Mouse (Mus musculus): ENCODE results near the gene Fgfr2. TPM values are rescaled to one million over a fixed set of nuclear protein-coding genes. Genes with fewer than 3 reads are reported as not detected.

Gene Fgfr2
- total RNA-seq, 1 experiment: 37.5 TPM

DNA sequence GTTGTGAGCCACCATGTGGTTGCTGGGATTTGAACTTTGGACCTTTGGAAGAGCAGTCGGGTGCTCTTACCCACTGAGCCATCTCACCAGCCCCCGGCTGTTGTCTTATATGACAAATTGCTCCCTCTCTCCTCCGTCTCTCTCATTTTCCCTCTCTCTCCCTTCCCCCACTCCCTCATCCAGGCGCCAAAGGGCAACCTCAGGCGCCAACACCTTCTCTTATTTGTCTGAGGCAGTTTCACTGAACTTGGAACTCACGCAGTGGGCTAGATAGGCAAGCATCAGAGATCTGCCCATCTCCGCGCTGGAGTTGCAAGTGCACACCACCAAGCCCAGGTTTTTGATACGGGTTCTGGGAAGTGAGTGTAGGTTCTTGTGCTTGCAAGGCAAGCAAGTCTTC, 2287.1 kb downstream of the Fgfr2 start:
- H3K4me3 ChIP-seq (ENCODE audit: insufficient read depth in 1 of 2, low read depth in 1 of 2, low read length in 2 of 2, poor library complexity in 1 of 2, severe bottlenecking in 1 of 2): no peak overlapping the region
- H3K4me1 ChIP-seq (ENCODE audit: control insufficient read depth in 2 of 2, insufficient read depth in 2 of 2, low read length in 2 of 2, poor library complexity in 1 of 2): peaks cover 3 to 13% of the 10 kb centered on the region in 2 experiments; a peak in 2 of 4 replicates
- H3K9me3 ChIP-seq (ENCODE audit: control insufficient read depth, insufficient read depth, low read depth, low read length): no peaks in the 10 kb centered on the region
- in situ Hi-C loops (cut with MboI; ENCODE audit: low sequenced_read_pairs in 2 of 2, unreplicated experiment in 2 of 2): no loop called here
- no peak overlapping the region for H3K9ac ChIP-seq (ENCODE audit: insufficient read depth, low read depth, low read length, poor library complexity, severe bottlenecking)
- DNase-seq (ENCODE audit: low read depth, low spot score): no peak
- H3K27ac ChIP-seq (ENCODE audit: insufficient read depth, low read depth, low read length, poor library complexity, severe bottlenecking): no peak overlapping the region
- H3K36me3 ChIP-seq (ENCODE audit: control insufficient read depth, insufficient read depth, low read length, poor library complexity, severe bottlenecking): no peaks in the 10 kb centered on the region
- TF ChIP-seq HCFC1 (IDR thresholded peaks at IDR 0.05; ENCODE audit: borderline replicate concordance, insufficient read depth, low read length) (no peak), ZC3H11A (IDR thresholded peaks at IDR 0.05; ENCODE audit: borderline replicate concordance, low read depth, low read length) (no peak), ZNF384 (IDR thresholded peaks at IDR 0.05; ENCODE audit: low read depth, low read length) (no peak), CHD2 (IDR thresholded peaks at IDR 0.05; ENCODE audit: low read depth, low read length) (no peak), MAFK (IDR thresholded peaks at IDR 0.05; ENCODE audit: insufficient read depth, low read depth, low read length) (no peak)

DNA sequence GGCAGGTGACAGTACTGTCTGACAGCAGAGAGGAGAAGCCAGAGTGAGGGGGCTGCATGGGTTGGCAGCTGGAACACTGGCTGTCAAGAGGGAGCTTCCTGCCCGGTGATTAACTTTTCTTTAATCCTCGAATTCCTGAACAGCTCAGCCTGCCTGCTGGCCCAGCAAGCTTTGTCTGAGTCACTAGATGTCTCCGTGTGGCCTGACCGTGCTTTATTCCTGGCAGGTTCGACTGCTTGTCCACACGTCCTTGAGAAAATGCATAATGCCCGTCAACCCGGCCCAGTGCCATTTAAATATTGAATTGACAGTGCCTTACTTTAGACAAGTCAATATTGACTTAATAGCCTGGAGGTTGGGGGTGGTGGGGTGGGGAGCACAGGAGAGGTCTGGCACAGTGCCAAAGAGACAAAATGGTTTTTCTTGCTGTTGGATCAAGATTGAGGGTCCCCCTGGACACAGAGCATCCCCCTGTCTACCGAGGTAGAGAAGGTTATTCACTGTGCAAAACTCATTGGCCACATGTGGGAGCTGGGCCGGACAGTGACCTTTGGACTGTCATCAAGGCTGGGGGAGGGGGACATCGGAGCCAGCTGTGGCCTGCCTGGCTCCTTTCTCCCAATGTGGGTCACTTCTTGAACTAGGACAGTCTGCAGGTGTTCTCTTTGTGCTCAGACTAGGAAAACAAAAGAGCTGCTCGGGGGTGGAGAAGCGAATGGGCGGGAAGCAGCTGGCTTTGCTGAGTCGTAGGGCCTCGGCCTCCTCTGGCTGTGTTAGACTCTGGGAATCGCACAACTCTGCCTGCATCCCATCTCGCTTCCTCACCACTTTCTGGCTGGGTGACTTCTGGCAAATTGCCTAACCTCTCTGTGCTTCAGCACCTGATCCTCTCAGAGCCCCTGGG, 2287.9 kb downstream of the Fgfr2 start:
- H3K4me3 ChIP-seq (ENCODE audit: insufficient read depth in 1 of 2, low read depth in 1 of 2, low read length in 2 of 2, poor library complexity in 1 of 2, severe bottlenecking in 1 of 2): no peak overlapping the region
- no peak overlapping the region for H3K27ac ChIP-seq (ENCODE audit: insufficient read depth, low read depth, low read length, poor library complexity, severe bottlenecking)
- no peaks in the 10 kb centered on the region for H3K36me3 ChIP-seq (ENCODE audit: control insufficient read depth, insufficient read depth, low read length, poor library complexity, severe bottlenecking)

DNA sequence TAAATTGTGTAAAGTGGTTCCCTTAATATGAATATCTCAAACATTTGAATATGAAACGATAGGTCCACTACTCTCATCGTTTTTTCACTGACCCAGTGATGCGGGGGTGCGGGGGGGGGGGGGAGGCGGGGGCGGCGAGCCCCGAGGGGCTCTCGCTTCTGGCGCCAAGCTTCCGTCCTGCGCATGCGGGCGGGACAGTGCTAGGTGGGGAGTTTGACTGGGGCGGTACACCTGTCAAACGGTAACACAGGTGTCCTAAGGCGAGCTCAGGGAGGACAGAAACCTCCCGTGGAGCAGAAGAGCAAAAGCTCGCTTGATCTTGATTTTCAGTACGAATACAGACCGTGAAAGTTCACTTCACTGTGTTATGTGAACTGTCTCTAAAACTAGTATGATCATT, 2288.9 kb downstream of the Fgfr2 start:
- no peaks in the 10 kb centered on the region for H3K36me3 ChIP-seq (ENCODE audit: control insufficient read depth, insufficient read depth, low read length, poor library complexity, severe bottlenecking)
- TF ChIP-seq ZNF384 (IDR thresholded peaks at IDR 0.05; ENCODE audit: low read depth, low read length) (no peak), MAFK (IDR thresholded peaks at IDR 0.05; ENCODE audit: insufficient read depth, low read depth, low read length) (no peak)
- no peak overlapping the region for H3K4me3 ChIP-seq (ENCODE audit: insufficient read depth in 1 of 2, low read depth in 1 of 2, low read length in 2 of 2, poor library complexity in 1 of 2, severe bottlenecking in 1 of 2)
- in situ Hi-C loops (cut with MboI; ENCODE audit: low sequenced_read_pairs in 2 of 2, unreplicated experiment in 2 of 2): no loop called here
- no peak overlapping the region for H3K9ac ChIP-seq (ENCODE audit: insufficient read depth, low read depth, low read length, poor library complexity, severe bottlenecking)
- no peaks in the 10 kb centered on the region for H3K9me3 ChIP-seq (ENCODE audit: control insufficient read depth, insufficient read depth, low read depth, low read length)
- H3K27ac ChIP-seq (ENCODE audit: insufficient read depth, low read depth, low read length, poor library complexity, severe bottlenecking): no peak overlapping the region
- peaks cover 3 to 15% of the 10 kb centered on the region in 2 experiments; a peak in 2 of 4 replicates for H3K4me1 ChIP-seq (ENCODE audit: control insufficient read depth in 2 of 2, insufficient read depth in 2 of 2, low read length in 2 of 2, poor library complexity in 1 of 2)
- DNase-seq (ENCODE audit: low read depth, low spot score): peak; percentile 89

More for the DNA sequence above, 2287.9 kb downstream of the Fgfr2 start:
- in situ Hi-C loops (cut with MboI; ENCODE audit: low sequenced_read_pairs in 2 of 2, unreplicated experiment in 2 of 2): no loop called here
- H3K9ac ChIP-seq (ENCODE audit: insufficient read depth, low read depth, low read length, poor library complexity, severe bottlenecking): no peak overlapping the region
- no peaks in the 10 kb centered on the region for H3K9me3 ChIP-seq (ENCODE audit: control insufficient read depth, insufficient read depth, low read depth, low read length)
- no peak for DNase-seq (ENCODE audit: low read depth, low spot score)
- TF ChIP-seq MAFK (IDR thresholded peaks at IDR 0.05; ENCODE audit: insufficient read depth, low read depth, low read length): no peak
- no peak for TF ChIP-seq ZC3H11A (IDR thresholded peaks at IDR 0.05; ENCODE audit: borderline replicate concordance, low read depth, low read length)
- TF ChIP-seq ZNF384 (IDR thresholded peaks at IDR 0.05; ENCODE audit: low read depth, low read length): no peak
- no peak for TF ChIP-seq CHD2 (IDR thresholded peaks at IDR 0.05; ENCODE audit: low read depth, low read length)
- TF ChIP-seq HCFC1 (IDR thresholded peaks at IDR 0.05; ENCODE audit: borderline replicate concordance, insufficient read depth, low read length): no peak
- H3K4me1 ChIP-seq (ENCODE audit: control insufficient read depth in 2 of 2, insufficient read depth in 2 of 2, low read length in 2 of 2, poor library complexity in 1 of 2): peaks cover 3 to 13% of the 10 kb centered on the region in 2 experiments; a peak in 2 of 4 replicates

DNA sequence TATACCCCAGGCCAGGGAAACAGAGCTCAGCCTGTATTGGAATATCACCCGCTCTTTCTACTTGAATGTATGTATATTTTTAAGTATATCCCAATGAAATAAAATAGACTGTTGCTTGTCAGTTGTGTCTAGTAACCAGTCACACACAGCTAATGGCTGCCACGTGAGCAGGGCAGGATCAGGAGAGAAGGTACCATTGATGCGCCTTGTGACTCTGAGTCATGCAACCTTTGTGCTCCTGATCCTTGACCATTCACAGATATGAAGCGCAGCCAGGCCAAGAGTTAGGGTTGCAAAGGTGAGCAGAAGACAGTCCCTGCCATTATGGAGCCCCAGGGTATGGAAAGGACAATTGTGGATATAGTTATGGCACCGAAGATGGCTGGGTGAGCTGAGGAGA, 2291.6 kb downstream of the Fgfr2 start:
- Histone ChIP-seq H3K9ac (ENCODE audit: insufficient read depth, low read depth, low read length, poor library complexity, severe bottlenecking) (no peak overlapping the region), H3K4me3 (ENCODE audit: insufficient read depth in 1 of 2, low read depth in 1 of 2, low read length in 2 of 2, poor library complexity in 1 of 2, severe bottlenecking in 1 of 2) (no peak overlapping the region), H3K27ac (ENCODE audit: insufficient read depth, low read depth, low read length, poor library complexity, severe bottlenecking) (no peak overlapping the region), H3K36me3 (ENCODE audit: control insufficient read depth, insufficient read depth, low read length, poor library complexity, severe bottlenecking) (no peaks in the 10 kb centered on the region), H3K9me3 (ENCODE audit: control insufficient read depth, insufficient read depth, low read depth, low read length) (no peaks in the 10 kb centered on the region), H3K4me1 (ENCODE audit: control insufficient read depth in 2 of 2, insufficient read depth in 2 of 2, low read length in 2 of 2, poor library complexity in 1 of 2) (peaks cover 3 to 10% of the 10 kb centered on the region in 2 experiments; a peak in 2 of 4 replicates)
- in situ Hi-C loops (cut with MboI; ENCODE audit: low sequenced_read_pairs in 2 of 2, unreplicated experiment in 2 of 2): no loop called here
- DNase-seq (ENCODE audit: low read depth, low spot score): no peak
- TF ChIP-seq ZC3H11A (IDR thresholded peaks at IDR 0.05; ENCODE audit: borderline replicate concordance, low read depth, low read length) (no peak), CHD2 (IDR thresholded peaks at IDR 0.05; ENCODE audit: low read depth, low read length) (no peak), HCFC1 (IDR thresholded peaks at IDR 0.05; ENCODE audit: borderline replicate concordance, insufficient read depth, low read length) (no peak), MAFK (IDR thresholded peaks at IDR 0.05; ENCODE audit: insufficient read depth, low read depth, low read length) (no peak)
